Mouse (Mus musculus): ENCODE data around the gene Olfr432. TPM values are rescaled to one million over a fixed set of nuclear protein-coding genes. Genes with fewer than 3 reads are reported as not detected.

Olfr432 gene
- polyA plus RNA-seq, 1 experiment: not detected

DNA sequence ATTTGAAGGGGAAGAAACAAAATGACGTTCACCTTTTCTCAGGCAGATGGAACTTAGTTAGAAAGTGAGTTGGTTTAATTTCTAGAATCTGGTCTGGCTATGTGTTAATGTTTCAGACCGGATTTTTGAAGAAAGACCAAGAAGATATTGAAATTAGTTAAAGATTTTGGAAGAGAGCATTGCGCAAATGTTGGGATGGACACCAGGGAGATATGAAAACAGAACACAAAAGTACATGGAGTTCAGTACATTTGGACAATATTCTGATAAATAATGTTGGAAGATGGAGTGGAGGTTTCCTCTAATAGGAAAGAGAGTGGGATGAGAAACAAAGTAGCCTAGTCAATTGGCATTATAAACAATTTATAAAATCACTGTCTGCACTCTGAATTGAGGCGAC lies 2.5 kb downstream of the Olfr432 start:
- no peak overlapping the region for H3K4me3 ChIP-seq (ENCODE audit: low read depth, low read length)
- H3K9ac ChIP-seq (ENCODE audit: low read depth, poor library complexity, severe bottlenecking): no peak overlapping the region
- H3K4me1 ChIP-seq (ENCODE audit: control insufficient read depth, insufficient read depth, low read length): no peaks in the 10 kb centered on the region
- H3K36me3 ChIP-seq (ENCODE audit: control insufficient read depth, insufficient read depth, low read length, poor library complexity, severe bottlenecking): no peaks in the 10 kb centered on the region
- no peaks in the 10 kb centered on the region for H3K27me3 ChIP-seq (ENCODE audit: control insufficient read depth, insufficient read depth, low read length, poor library complexity, severe bottlenecking)
- no peak for TF ChIP-seq CTCF (IDR thresholded peaks at IDR 0.05; ENCODE audit: low read depth, low read length)
- no peak for TF ChIP-seq EP300 (IDR thresholded peaks at IDR 0.05; ENCODE audit: insufficient read depth, low read depth, low read length)
- no peak for TF ChIP-seq POLR2A (IDR thresholded peaks at IDR 0.05; ENCODE audit: insufficient read depth, low read length)
- no peaks in the 10 kb centered on the region for H3K9me3 ChIP-seq (replicated peaks; ENCODE audit: control insufficient read depth, insufficient read depth, low read length, poor library complexity, severe bottlenecking)
- no peak overlapping the region for H3K27ac ChIP-seq (ENCODE audit: insufficient read depth, low read length)

DNA sequence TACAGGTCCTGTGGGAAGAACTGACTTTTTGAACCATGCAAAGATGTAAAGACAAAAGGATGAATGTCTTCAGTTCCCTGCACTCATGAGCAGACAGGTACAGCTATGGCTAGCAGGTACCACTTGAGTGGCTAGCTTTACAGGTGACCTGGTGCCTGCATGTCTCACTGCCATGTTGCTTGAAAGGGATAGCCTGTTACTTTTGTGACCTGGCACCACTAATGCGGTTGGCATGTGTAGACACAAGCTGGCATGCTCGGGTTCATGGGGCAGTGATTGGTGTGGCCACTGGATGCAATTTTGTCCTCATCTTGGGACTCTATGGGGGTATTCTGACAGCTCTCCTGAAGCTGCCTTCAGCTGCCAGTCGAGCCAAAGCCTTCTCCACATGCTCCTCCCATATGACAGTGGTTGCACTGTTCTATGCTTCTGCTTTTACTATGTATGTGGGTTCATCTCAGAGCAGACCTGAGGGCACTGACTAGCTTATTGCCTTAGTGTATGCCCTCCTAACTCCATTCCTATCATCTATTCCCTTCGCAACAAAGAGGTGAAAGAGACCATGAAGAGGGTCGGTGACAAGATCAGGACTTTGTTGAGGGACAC lies 3.0 kb downstream of the Olfr432 start:
- H3K9me3 ChIP-seq (replicated peaks; ENCODE audit: control insufficient read depth, insufficient read depth, low read length, poor library complexity, severe bottlenecking): no peaks in the 10 kb centered on the region
- no peak overlapping the region for H3K4me3 ChIP-seq (ENCODE audit: low read depth, low read length)
- H3K4me1 ChIP-seq (ENCODE audit: control insufficient read depth, insufficient read depth, low read length): no peaks in the 10 kb centered on the region
- H3K27me3 ChIP-seq (ENCODE audit: control insufficient read depth, insufficient read depth, low read length, poor library complexity, severe bottlenecking): no peaks in the 10 kb centered on the region
- TF ChIP-seq POLR2A (IDR thresholded peaks at IDR 0.05; ENCODE audit: insufficient read depth, low read length) (no peak), EP300 (IDR thresholded peaks at IDR 0.05; ENCODE audit: insufficient read depth, low read depth, low read length) (no peak), CTCF (IDR thresholded peaks at IDR 0.05; ENCODE audit: low read depth, low read length) (no peak)
- no peaks in the 10 kb centered on the region for H3K36me3 ChIP-seq (ENCODE audit: control insufficient read depth, insufficient read depth, low read length, poor library complexity, severe bottlenecking)
- no peak overlapping the region for H3K9ac ChIP-seq (ENCODE audit: low read depth, poor library complexity, severe bottlenecking)
- H3K27ac ChIP-seq (ENCODE audit: insufficient read depth, low read length): no peak overlapping the region

DNA sequence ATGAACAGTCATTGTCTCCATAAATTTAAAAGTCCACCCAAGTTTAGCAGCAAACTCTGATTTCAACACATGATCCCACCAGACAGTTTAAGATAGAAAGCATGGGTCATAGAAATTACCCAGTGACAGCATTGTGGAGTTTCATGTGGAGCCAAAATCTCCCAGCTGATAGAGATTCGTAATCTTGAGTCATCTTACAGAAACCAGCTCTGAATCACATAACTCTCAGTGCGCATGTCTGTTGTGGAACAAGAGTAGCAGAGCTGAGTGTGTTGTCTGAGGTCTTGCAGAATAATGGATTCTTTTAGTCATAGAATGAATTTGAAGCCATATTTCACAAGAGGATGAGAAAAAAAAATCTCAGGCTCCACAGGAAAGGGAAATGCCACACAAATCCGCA lies 4.0 kb downstream of the Olfr432 start:
- H3K9ac ChIP-seq (ENCODE audit: low read depth, poor library complexity, severe bottlenecking): no peak overlapping the region
- no peak overlapping the region for H3K27ac ChIP-seq (ENCODE audit: insufficient read depth, low read length)
- H3K27me3 ChIP-seq (ENCODE audit: control insufficient read depth, insufficient read depth, low read length, poor library complexity, severe bottlenecking): no peaks in the 10 kb centered on the region
- TF ChIP-seq EP300 (IDR thresholded peaks at IDR 0.05; ENCODE audit: insufficient read depth, low read depth, low read length) (no peak), POLR2A (IDR thresholded peaks at IDR 0.05; ENCODE audit: insufficient read depth, low read length) (no peak), CTCF (IDR thresholded peaks at IDR 0.05; ENCODE audit: low read depth, low read length) (no peak)
- H3K4me1 ChIP-seq (ENCODE audit: control insufficient read depth, insufficient read depth, low read length): no peaks in the 10 kb centered on the region
- H3K9me3 ChIP-seq (replicated peaks; ENCODE audit: control insufficient read depth, insufficient read depth, low read length, poor library complexity, severe bottlenecking): no peaks in the 10 kb centered on the region
- no peaks in the 10 kb centered on the region for H3K36me3 ChIP-seq (ENCODE audit: control insufficient read depth, insufficient read depth, low read length, poor library complexity, severe bottlenecking)
- no peak overlapping the region for H3K4me3 ChIP-seq (ENCODE audit: low read depth, low read length)

DNA sequence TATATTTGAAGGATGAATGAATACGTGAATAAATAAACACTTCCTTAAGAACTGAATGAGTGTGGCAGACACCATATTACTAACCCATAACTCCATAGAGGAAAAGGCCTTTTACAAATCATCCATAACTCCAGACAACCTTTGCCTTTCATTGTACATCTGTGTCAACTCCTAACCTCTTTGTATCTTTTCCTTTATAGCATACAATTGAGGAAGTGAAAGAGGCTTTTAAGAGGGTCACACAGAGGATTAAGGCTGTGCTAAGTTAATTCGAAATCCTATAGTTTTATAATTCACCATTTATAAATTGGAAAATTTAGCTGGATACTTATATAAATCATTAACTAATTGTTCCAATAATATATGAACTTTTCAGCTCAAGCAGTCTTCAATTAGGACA lies 6.2 kb downstream of the Olfr432 start:
- no peaks in the 10 kb centered on the region for H3K9me3 ChIP-seq (replicated peaks; ENCODE audit: control insufficient read depth, insufficient read depth, low read length, poor library complexity, severe bottlenecking)
- TF ChIP-seq EP300 (IDR thresholded peaks at IDR 0.05; ENCODE audit: insufficient read depth, low read depth, low read length): no peak
- TF ChIP-seq CTCF (IDR thresholded peaks at IDR 0.05; ENCODE audit: low read depth, low read length): no peak
- TF ChIP-seq POLR2A (IDR thresholded peaks at IDR 0.05; ENCODE audit: insufficient read depth, low read length): no peak

DNA sequence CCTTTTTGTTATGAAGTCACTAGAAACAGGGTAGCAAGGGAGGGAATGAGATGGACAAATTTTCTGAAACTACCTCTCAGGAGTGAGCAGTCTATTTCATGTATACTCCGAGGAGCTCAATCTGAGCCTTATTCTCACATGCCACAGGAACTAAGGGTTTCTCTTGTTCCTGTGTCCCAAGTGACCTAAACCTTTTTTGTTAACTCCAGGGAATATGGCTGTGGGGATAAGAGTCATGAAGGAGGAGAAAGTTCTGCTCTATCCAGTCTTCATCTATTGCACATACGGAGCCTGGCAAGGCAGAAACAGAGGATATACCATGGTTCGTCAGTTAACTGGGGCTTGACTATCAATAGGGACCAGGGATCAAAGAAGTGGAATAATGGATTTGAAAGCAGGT lies 17.3 kb downstream of the Olfr432 start, which contains the start of gene Olfr430:
Olfr430 (plus strand) TSS at position 301 of the 400 bp plus-strand sequence.
- H3K27me3 ChIP-seq (ENCODE audit: control insufficient read depth, insufficient read depth, low read length, poor library complexity, severe bottlenecking): no peaks in the 10 kb centered on the region
- H3K27ac ChIP-seq (ENCODE audit: insufficient read depth, low read length): no peak within 1 kb of the TSS
- no peaks in the 10 kb centered on the region for H3K4me1 ChIP-seq (ENCODE audit: control insufficient read depth, insufficient read depth, low read length)
- no peaks in the 10 kb centered on the region for H3K9me3 ChIP-seq (replicated peaks; ENCODE audit: control insufficient read depth, insufficient read depth, low read length, poor library complexity, severe bottlenecking)
- TF ChIP-seq CTCF (IDR thresholded peaks at IDR 0.05; ENCODE audit: low read depth, low read length): no peak
- TF ChIP-seq POLR2A (IDR thresholded peaks at IDR 0.05; ENCODE audit: insufficient read depth, low read length): no peak
- no peak for TF ChIP-seq EP300 (IDR thresholded peaks at IDR 0.05; ENCODE audit: insufficient read depth, low read depth, low read length)
- H3K9ac ChIP-seq (ENCODE audit: low read depth, poor library complexity, severe bottlenecking): no peak within 1 kb of the TSS
- no peaks in the 10 kb centered on the region for H3K36me3 ChIP-seq (ENCODE audit: control insufficient read depth, insufficient read depth, low read length, poor library complexity, severe bottlenecking)
- H3K4me3 ChIP-seq (ENCODE audit: low read depth, low read length): no peak within 1 kb of the TSS

More for the DNA sequence above, 6.2 kb downstream of the Olfr432 start:
- no peak overlapping the region for H3K4me3 ChIP-seq (ENCODE audit: low read depth, low read length)
- H3K4me1 ChIP-seq (ENCODE audit: control insufficient read depth, insufficient read depth, low read length): no peaks in the 10 kb centered on the region
- H3K27me3 ChIP-seq (ENCODE audit: control insufficient read depth, insufficient read depth, low read length, poor library complexity, severe bottlenecking): no peaks in the 10 kb centered on the region
- no peak overlapping the region for H3K27ac ChIP-seq (ENCODE audit: insufficient read depth, low read length)
- H3K9ac ChIP-seq (ENCODE audit: low read depth, poor library complexity, severe bottlenecking): no peak overlapping the region
- H3K36me3 ChIP-seq (ENCODE audit: control insufficient read depth, insufficient read depth, low read length, poor library complexity, severe bottlenecking): no peaks in the 10 kb centered on the region

DNA sequence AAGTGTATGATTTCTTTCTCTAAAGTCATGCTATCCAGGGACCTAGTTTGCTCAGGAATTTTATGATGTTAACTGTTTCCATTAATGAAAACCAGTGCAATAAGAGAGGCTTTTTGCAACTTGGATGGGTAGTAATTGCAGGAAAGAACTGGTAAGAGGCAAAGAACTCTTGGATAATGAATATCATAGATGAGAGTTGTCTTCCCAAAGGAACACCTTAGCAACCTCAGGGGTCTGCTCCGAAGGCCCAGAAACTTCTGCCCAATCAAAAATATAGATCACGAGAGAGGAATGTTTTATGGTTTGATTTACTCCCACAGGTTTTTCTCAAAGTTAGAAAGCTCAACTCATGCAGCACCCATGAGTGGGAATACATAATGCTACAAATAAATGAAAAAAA lies 35.0 kb downstream of the Olfr432 start, which contains the start of gene Olfr429:
Olfr429 (plus strand) TSS at position 301 of the 400 bp plus-strand sequence.
- no peaks in the 10 kb centered on the region for H3K4me1 ChIP-seq (ENCODE audit: control insufficient read depth, insufficient read depth, low read length)
- H3K9me3 ChIP-seq (replicated peaks; ENCODE audit: control insufficient read depth, insufficient read depth, low read length, poor library complexity, severe bottlenecking): no peaks in the 10 kb centered on the region
- no peaks in the 10 kb centered on the region for H3K36me3 ChIP-seq (ENCODE audit: control insufficient read depth, insufficient read depth, low read length, poor library complexity, severe bottlenecking)
- no peak within 1 kb of the TSS for H3K4me3 ChIP-seq (ENCODE audit: low read depth, low read length)
- TF ChIP-seq CTCF (IDR thresholded peaks at IDR 0.05; ENCODE audit: low read depth, low read length) (no peak), EP300 (IDR thresholded peaks at IDR 0.05; ENCODE audit: insufficient read depth, low read depth, low read length) (no peak), POLR2A (IDR thresholded peaks at IDR 0.05; ENCODE audit: insufficient read depth, low read length) (no peak)
- no peaks in the 10 kb centered on the region for H3K27me3 ChIP-seq (ENCODE audit: control insufficient read depth, insufficient read depth, low read length, poor library complexity, severe bottlenecking)
- no peak within 1 kb of the TSS for H3K27ac ChIP-seq (ENCODE audit: insufficient read depth, low read length)
- no peak within 1 kb of the TSS for H3K9ac ChIP-seq (ENCODE audit: low read depth, poor library complexity, severe bottlenecking)
